Mouse (Mus musculus): Measurements from ENCODE around the gene Wipf2. TPM values are rescaled to one million over a fixed set of nuclear protein-coding genes. Genes with fewer than 3 reads are reported as not detected.
A peak's percentile ranks its signal among the peaks of the same experiment; 100 is the strongest.
"Not testable (repeated sequence)": the region's sequence is repeated elsewhere in the genome, so short reads cannot be mapped to it uniquely, and the experiment has no call there.

The Wipf2 gene
- polyA plus RNA-seq, 1 experiment: 27.3 TPM

DNA sequence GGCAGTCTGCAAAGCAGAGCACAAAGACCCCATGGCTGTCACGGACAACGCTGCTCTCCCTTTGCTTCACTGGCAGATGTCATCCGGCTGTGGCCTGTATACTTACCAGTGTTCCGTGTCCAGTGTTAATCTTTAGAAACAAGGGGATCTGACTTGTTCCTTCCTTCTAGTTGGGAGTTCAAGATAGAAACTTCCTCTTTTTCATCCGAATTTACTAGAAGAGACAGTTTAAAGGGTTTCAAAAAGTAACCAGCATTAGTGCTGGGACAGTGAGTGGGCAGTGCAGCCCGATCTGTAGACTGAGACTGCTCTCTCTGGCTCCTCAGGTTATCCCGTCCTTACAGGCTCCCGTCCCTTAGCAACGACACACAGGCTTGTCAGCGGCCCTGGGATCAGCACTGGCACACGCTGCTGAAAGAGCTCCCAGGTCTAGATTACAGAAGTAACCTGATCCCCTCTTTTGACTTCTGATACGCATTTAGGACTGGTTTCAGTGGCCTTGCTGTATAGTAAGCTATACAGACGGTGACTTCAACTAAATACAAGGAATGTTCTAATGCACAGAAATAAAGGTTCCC, 54.1 kb downstream of the Wipf2 start:
- Histone ChIP-seq H3K36me3 (ENCODE audit: control insufficient read depth, insufficient read depth, low read length) (peaks cover 9% of the 10 kb centered on the region; the same call in 1 of the 2 replicates), H3K4me3 (ENCODE audit: low read depth, low read length) (no peak overlapping the region), H3K27ac (ENCODE audit: insufficient read depth, low read depth, low read length) (no peak overlapping the region), H3K4me1 (ENCODE audit: control insufficient read depth, insufficient read depth, insufficient read length, low read length) (peaks cover 5% of the 10 kb centered on the region; the same call in 1 of the 2 replicates), H3K27me3 (ENCODE audit: control insufficient read depth, insufficient read depth, low read length) (no peaks in the 10 kb centered on the region)
- TF ChIP-seq CTCF (IDR thresholded peaks at IDR 0.05; ENCODE audit: extremely low read depth, insufficient read length, insufficient replicate concordance, low read depth, low read length): no peak
- no peak for TF ChIP-seq POLR2A (IDR thresholded peaks at IDR 0.05; ENCODE audit: low read depth, low read length)
- 86% methylated on average over 13 of the region's 13 CpGs for WGBS

- Histone ChIP-seq H3K36me3 (ENCODE audit: control insufficient read depth, insufficient read depth, low read length) (peaks cover 9% of the 10 kb centered on the region; the same call in 1 of the 2 replicates), H3K27ac (ENCODE audit: insufficient read depth, low read depth, low read length) (no peak overlapping the region), H3K27me3 (ENCODE audit: control insufficient read depth, insufficient read depth, low read length) (no peaks in the 10 kb centered on the region), H3K4me1 (ENCODE audit: control insufficient read depth, insufficient read depth, insufficient read length, low read length) (peaks cover 5% of the 10 kb centered on the region; the same call in 1 of the 2 replicates), H3K4me3 (ENCODE audit: low read depth, low read length) (no peak overlapping the region)
- no peak for TF ChIP-seq CTCF (IDR thresholded peaks at IDR 0.05; ENCODE audit: extremely low read depth, insufficient read length, insufficient replicate concordance, low read depth, low read length)
- TF ChIP-seq POLR2A (IDR thresholded peaks at IDR 0.05; ENCODE audit: low read depth, low read length): no peak; the same call in 1 of the 2 replicates
- 35% methylated on average over 9 of the region's 9 CpGs for WGBS
Measured at GRCm38 (mm10) chr11:98918231-98918630, 54.8 kb downstream of the Wipf2 start.

GRCm38 (mm10) chr11:98919009-98919408, 55.6 kb downstream of the Wipf2 start:
- Histone ChIP-seq H3K36me3 (ENCODE audit: control insufficient read depth, insufficient read depth, low read length) (0 out of 2 replicates have a peak, but pooled peaks cover 7% of the 10 kb centered on the region), H3K27me3 (ENCODE audit: control insufficient read depth, insufficient read depth, low read length) (no peaks in the 10 kb centered on the region), H3K4me3 (ENCODE audit: low read depth, low read length) (no peak overlapping the region), H3K27ac (ENCODE audit: insufficient read depth, low read depth, low read length) (no peak overlapping the region), H3K4me1 (ENCODE audit: control insufficient read depth, insufficient read depth, insufficient read length, low read length) (peaks cover 5% of the 10 kb centered on the region; the same call in 1 of the 2 replicates)
- 93% methylated on average over 11 of the region's 11 CpGs for WGBS
- TF ChIP-seq POLR2A (IDR thresholded peaks at IDR 0.05; ENCODE audit: low read depth, low read length): no peak
- no peak for TF ChIP-seq CTCF (IDR thresholded peaks at IDR 0.05; ENCODE audit: extremely low read depth, insufficient read length, insufficient replicate concordance, low read depth, low read length)

GRCm38 (mm10) chr11:98921813-98922212, 58.4 kb downstream of the Wipf2 start:
- not testable (repeated sequence) for H3K27me3 ChIP-seq (ENCODE audit: control insufficient read depth, insufficient read depth, low read length); H3K36me3 ChIP-seq (ENCODE audit: control insufficient read depth, insufficient read depth, low read length); H3K27ac ChIP-seq (ENCODE audit: insufficient read depth, low read depth, low read length); H3K4me3 ChIP-seq (ENCODE audit: low read depth, low read length)
- peaks cover 28% of the 10 kb centered on the region for H3K4me1 ChIP-seq (ENCODE audit: control insufficient read depth, insufficient read depth, insufficient read length, low read length)
- WGBS: 46% methylated on average over 15 of the region's 15 CpGs

- not testable (repeated sequence) for H3K4me3 ChIP-seq (ENCODE audit: low read depth, low read length)
- H3K4me1 ChIP-seq (ENCODE audit: control insufficient read depth, insufficient read depth, insufficient read length, low read length): peaks cover 28% of the 10 kb centered on the region
- 61% methylated on average over 10 of the region's 10 CpGs for WGBS
Measured at GRCm38 (mm10) chr11:98922307-98922706, 58.9 kb downstream of the Wipf2 start.

DNA sequence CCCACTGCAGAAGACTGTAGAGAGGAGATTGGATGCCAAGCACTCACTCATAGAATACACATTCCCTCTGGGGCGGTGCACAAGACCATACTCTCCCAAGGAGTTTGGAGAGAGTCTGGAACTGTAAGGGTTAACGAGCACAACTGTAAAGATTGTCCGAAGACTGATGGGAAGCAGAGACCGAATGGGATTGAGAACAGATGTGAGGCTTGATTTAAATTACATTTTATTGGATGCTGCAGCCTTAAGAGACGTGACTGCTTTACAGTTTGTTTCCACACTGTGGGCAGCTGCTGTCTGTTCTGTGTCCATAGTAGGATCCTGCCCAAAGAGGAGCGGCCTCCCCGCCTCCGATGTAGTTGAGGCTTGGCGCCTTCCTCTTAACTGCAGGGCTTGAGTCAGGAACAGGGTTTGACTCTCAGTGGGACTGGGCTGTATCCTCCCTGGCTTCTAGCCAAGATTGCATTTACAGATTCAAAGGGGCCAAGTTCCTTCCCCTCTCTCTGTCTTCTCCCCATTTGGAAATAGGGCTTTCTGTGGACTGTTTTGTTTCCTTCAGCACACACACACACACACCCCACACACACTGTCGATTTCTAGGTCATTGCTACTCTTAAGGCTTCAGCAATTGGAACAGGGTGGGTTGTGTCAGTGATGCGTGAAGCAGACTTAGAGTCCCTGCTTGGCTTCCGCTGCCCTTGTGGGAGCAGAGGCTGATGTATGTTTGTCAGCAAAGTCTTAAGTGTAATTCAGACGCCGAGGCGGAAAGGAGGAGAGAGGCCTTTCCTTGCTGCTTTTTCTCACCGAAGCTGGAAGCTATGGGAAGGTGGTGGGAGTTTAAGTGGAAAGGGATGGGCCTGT, 59.6 kb downstream of the Wipf2 start:
- peaks cover 34% of the 10 kb centered on the region for H3K4me1 ChIP-seq (ENCODE audit: control insufficient read depth, insufficient read depth, insufficient read length, low read length)
- not testable (repeated sequence) for H3K27me3 ChIP-seq (ENCODE audit: control insufficient read depth, insufficient read depth, low read length); H3K4me3 ChIP-seq (ENCODE audit: low read depth, low read length); H3K27ac ChIP-seq (ENCODE audit: insufficient read depth, low read depth, low read length); H3K36me3 ChIP-seq (ENCODE audit: control insufficient read depth, insufficient read depth, low read length)
- WGBS: 72% methylated on average over 16 of the region's 16 CpGs

More at GRCm38 (mm10) chr11:98922307-98922706, 58.9 kb downstream of the Wipf2 start:
- H3K27ac ChIP-seq (ENCODE audit: insufficient read depth, low read depth, low read length); H3K36me3 ChIP-seq (ENCODE audit: control insufficient read depth, insufficient read depth, low read length); H3K27me3 ChIP-seq (ENCODE audit: control insufficient read depth, insufficient read depth, low read length): not testable (repeated sequence)
- TF ChIP-seq CTCF (IDR thresholded peaks at IDR 0.05; ENCODE audit: extremely low read depth, insufficient read length, insufficient replicate concordance, low read depth, low read length): peak; percentile 64; the same call in 1 of the 2 replicates

- Histone ChIP-seq H3K27me3 (ENCODE audit: control insufficient read depth, insufficient read depth, low read length) (no peaks in the 10 kb centered on the region), H3K36me3 (ENCODE audit: control insufficient read depth, insufficient read depth, low read length) (no peaks in the 10 kb centered on the region), H3K4me3 (ENCODE audit: low read depth, low read length) (no peak overlapping the region), H3K4me1 (ENCODE audit: control insufficient read depth, insufficient read depth, insufficient read length, low read length) (peaks cover 38% of the 10 kb centered on the region), H3K27ac (ENCODE audit: insufficient read depth, low read depth, low read length) (no peak overlapping the region)
- no peak for TF ChIP-seq CTCF (IDR thresholded peaks at IDR 0.05; ENCODE audit: extremely low read depth, insufficient read length, insufficient replicate concordance, low read depth, low read length)
- TF ChIP-seq POLR2A (IDR thresholded peaks at IDR 0.05; ENCODE audit: low read depth, low read length): no peak
- WGBS: 59% methylated on average over 5 of the region's 5 CpGs
Measured at GRCm38 (mm10) chr11:98924633-98925175, 61.3 kb downstream of the Wipf2 start.

All from small intestine, adult 2 months (tissue).